Mouse (Mus musculus) cerebellum, postnatal 36 days (tissue): ENCODE data around the gene Polr3c.
A peak's percentile ranks its signal among the peaks of the same experiment; 100 is the strongest.
"Not testable (repeated sequence)": the region's sequence is repeated elsewhere in the genome, so short reads cannot be mapped to it uniquely, and the experiment has no call there.

Experiments used
- DNase-seq, 2 experiments: peaks; one replicate each; pipeline ENCODE4 v3.0.0; 2021 to 2022; ENCODE audit warnings: mixed read lengths in 2 of 2

Gene Polr3c

GRCm38 (mm10) chr3:96707903-96708683, 19.3 kb downstream of the Polr3c start, which contains the start of gene Nudt17:
Nudt17 (minus strand) TSS chr3:96708562.
- peak; percentile 87 to 89 for DNase-seq

GRCm38 (mm10) chr3:96706984-96707383, 20.4 kb downstream of the Polr3c start:
- DNase-seq, result no peak

DNA sequence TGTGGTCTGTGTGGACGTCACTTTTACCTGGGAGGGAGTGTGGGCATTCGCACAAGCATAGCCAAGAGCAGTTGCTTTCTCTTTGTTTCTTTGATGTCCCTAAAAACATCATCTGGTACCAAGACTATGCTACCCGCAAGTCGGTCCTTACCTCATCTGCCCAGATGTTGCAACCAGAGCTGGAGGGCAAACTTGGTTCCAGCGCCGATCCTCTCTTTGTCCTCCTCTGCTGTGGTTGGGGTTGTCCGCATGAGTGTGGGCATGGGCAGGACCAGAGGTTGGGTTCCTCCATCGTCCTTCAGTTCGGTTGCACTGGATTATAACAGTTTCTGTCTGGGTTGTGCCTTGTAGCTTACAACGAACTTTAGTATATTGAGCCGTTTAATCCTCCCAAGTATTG, 21.2 kb downstream of the Polr3c start:
- no peak for DNase-seq

DNA sequence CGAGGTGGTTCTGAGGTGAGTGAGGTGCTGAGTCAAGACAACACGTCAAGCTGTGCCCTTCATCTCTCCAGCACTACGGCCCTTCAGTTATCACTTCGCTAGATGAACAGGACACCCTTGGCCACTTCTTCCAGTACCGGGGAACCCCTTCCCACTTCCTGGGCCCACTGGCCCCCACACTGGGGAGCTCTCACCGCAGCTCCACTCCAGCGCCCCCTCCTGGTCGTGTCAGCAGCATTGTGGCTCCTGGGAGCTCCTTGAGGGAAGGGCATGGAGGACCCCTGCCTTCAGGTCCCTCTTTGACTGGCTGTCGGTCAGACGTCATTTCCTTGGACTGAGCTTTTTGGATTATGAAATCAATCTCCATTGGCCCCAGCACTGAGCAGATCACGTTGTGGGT, 22.6 kb downstream of the Polr3c start:
- DNase-seq, result peak in 1 of 2 experiments; percentile 33

DNA sequence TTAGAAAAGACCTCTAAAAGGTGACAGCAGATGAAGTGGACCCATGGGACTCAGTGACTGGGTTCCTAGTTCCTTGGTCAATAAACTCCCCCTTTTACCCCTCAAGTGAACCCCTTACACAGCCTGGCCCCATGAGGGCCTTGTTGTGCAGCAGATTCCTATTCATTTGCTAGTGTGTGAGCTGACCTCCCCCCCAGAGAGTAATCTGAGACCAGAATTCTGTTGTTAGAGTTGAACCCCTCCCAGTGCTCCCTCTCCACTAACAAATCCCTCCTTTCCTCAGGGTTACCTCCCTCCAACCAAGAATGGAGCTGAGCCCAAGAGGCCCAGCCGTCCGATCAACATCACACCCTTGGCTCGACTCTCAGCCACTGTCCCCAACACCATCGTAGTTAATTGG, 26.4 kb downstream of the Polr3c start:
- no peak for DNase-seq

DNA sequence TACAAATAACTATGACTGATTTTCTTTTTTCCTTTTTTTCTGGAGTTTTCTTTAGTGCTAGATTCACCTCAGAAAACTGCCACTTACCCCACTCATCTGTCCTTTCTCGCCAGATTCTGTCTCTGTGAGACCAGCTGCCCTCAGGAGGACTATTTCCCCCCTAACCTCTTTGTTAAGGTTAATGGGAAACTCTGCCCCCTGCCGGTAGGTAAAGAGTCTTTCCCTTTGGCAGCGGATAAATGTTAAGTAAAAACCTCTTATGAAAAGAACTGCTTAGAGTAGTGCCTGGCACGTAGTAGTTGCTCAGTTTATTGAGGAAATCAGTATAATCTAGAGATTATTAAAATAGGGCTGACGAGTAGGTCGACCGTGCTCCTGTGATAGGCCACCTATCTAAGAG, 27.1 kb downstream of the Polr3c start:
- DNase-seq, result peak; percentile 20 to 28

DNA sequence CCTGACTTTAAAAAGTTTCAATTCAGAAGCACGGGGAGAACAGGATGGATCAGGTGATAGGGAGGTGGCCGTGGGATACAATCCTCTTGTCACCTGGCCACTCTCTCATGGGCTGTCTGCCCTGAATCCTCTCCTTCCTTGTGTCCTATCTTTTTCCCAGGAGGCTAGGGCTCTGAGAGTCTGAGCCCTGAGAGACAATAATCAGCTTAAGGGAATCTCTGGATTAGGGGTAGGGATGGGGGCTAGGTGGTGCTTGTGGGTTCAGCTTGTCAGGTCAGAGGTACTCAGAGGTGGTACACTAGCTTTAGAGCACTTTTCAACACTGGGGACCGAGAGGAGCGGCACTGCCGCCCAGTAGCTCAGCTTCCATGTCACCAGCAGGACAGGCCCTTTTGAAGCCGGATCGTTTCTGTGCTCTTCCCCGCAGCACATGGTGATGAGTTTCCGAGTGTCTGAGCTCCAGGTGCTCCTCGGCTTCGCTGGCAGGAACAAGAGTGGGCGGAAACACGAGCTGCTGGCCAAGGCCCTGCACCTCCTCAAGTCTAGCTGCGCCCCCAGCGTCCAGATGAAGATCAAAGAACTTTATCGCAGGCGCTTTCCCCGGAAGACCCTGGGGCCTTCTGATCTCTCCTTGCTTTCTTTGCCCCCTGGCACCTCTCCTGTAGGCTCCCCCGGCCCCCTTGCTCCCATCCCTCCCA, 28.3 kb downstream of the Polr3c start:
- peak in 1 of 2 experiments; percentile 20 for DNase-seq

DNA sequence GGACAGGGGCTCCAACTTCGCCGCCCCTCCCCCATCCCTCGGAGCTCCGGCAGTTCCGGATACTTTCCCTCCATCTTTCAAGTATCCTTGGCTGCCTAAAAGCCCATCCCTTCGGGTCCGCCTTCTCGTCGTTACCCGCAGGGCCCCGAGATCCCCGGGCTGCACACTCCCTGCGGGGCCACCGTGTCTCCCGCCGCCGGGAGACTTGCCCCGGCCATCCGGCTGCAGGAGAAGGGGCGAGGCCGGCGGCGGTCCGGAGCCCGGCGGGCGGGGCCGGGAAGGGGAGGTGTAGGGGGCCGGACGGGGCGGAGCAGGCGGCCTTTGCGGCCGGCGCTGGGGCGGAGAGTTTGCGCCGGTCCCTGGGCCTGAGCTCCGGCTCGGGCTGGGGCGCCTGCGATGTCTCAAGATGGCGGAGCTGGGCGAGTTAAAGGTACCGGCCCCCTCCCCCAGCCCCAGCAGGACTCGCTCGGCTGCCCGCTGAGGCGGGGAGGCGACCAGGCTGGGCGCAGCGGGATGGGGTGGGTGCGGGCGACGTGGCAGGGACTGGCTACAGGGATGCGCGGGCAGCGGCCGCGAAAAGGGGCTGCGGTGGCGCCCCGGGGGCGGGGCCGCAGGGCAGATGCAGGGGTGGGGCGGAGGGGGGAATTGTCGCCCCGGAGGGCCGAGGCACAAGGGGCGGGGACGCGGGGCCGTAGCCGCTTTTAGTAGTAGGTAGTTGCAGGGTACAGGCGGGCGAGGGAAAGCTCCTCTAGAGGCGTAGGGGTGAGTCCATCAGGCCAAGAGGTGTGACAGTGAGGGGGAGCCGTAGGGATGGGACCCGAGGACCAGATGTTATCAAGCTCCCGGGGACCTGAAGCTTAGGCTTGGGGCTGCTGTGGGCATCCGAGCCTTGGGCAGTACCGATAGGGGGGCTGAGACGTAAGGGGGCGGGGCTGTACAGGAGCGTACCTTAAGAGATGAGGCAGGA, 30.4 kb downstream of the Polr3c start:
- peak; percentile 78 to 85 for DNase-seq

DNA sequence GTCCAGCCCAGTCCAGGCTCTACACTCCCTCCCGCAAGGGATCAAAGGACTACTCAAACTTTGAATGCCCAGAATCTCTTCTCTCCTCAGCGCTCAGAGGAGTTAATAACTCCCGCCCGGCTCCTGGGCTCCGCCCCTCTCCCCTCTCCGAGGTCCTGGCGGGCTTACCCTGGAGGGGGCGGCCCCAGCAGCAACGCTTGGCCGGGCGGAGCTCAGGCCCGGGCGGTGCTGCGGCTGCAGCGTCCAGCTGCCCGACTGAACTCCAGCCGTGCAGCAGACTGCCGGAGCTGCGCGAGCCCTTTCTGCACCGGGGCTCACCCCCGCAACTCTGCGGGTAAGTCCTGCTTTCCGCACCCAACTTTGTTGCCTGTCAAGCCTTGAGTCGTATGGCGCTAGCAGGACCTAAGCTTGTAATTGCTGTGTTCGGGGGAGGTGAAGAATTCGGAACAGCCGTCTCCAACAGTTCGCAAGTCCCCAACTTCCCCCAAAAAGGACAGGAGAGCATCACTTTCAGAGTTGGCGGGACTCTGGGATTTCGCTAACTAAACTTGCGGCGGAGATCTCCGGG, 31.1 kb downstream of the Polr3c start, which contains the start of gene Pias3:
TSS of gene Pias3 (plus strand) at position 187 of the 568 bp plus-strand sequence.
- DNase-seq, result peak; percentile 41 to 49

- DNase-seq, result no peak
Observed at GRCm38 (mm10) chr3:96693579-96693978, 33.8 kb downstream of the Polr3c start.

- DNase-seq, result no peak
Observed at GRCm38 (mm10) chr3:96692506-96692905, 34.9 kb downstream of the Polr3c start.

- DNase-seq, result no peak
Observed at GRCm38 (mm10) chr3:96690298-96690697, 37.1 kb downstream of the Polr3c start.

GRCm38 (mm10) chr3:96688854-96689253, 38.6 kb downstream of the Polr3c start:
- no peak for DNase-seq

DNA sequence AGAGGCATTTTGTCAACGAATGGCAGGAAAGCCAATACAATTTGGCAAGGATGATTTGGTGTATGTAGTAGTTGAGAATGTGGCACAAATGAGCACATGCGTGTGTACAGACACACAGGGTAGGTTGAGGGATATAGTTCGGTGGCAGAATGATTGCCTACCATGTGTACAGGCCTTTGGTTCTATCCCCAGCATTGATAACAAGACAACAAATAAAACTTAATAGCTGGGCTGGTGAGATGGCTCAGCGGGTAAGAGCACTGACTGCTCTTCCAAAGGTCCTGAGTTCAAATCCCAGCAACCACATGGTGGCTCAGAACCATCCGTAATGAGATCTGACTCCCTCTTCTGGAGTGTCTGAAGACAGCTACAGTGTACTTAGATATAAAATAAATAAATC, 41.4 kb downstream of the Polr3c start:
- not testable (repeated sequence) for DNase-seq

DNA sequence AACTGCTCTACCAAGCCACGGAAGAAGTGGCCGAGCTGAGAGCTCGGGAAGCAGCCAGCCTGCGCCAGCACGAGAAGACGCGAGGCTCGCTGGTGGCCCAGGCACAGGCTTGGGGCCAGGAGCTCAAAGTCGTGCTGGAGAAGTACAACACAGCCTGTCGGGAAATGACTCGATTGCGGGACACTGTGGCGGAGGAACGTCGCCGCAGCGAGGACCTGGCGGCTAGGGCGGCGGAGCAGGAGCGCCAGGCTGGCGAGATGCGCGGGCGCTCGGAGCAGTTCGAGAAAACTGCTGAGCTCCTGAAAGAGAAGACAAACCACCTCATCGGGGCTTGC, 42.6 kb downstream of the Polr3c start:
- no peak for DNase-seq

DNA sequence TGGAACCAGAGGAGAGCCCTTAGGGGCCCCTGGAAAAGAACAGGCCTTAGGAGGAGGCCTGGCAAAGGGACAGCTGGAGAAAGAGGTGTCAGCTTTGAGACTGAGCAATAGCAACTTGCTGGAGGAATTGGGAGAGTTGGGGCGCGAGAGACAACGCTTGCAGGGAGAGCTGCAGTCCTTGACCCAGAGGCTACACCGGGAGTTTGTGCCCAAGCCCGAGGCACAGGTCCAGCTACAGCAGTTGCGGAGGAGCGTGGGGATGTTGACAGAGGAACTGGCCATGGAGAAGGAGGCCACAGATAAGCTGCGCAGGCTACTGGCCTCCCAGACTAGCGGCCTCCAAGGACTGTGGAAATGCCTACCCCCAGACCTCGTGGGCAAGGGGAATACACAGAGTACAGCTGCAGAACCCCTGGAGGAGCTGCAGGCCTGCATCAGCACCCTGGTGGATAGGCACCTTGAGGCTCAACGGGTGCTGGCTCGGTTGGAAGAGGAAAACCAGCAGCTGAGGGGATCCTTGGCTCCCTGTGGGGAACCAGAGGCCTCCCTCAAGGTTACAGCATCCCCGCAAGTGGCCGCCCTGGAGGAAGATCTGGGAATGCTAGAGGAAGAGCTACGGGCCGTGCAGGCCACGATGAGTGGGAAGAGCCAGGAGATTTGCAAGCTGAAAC, 43.1 kb downstream of the Polr3c start:
- DNase-seq, result no peak

GRCm38 (mm10) chr3:96683496-96683895, 43.9 kb downstream of the Polr3c start:
- DNase-seq, result no peak

DNA sequence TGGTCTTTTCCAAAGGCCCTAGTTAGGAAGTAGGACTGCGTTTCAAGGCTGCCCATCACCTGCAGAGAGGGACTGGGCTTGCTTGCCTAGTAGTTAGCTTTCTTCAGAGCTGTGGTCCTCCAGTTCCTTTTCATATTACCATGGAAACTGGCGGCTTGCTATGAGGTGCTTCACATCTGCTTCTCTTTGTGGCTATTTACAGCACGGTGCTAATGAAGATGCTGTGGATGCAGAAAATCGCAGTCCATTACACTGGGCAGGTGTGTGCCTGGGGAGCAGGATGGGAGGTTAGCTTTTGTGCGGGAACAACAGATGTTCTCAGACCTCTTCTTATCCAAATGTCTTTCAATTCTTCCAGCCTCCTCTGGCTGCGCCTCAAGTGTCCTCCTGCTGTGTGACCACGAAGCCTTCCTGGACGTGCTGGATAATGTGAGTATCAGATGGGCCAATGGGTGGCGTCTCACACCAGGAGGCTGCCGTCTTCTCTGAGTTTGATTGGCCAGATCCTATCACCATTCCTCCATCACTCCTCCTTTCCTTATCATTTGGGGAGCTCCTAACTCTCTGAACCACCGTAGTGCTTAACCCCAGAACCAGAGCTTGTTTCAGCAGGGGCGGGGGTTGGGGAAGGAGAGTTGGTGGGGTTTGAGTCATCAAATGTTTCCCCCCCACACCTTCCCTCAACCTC, 47.0 kb downstream of the Polr3c start:
- no peak for DNase-seq

DNA sequence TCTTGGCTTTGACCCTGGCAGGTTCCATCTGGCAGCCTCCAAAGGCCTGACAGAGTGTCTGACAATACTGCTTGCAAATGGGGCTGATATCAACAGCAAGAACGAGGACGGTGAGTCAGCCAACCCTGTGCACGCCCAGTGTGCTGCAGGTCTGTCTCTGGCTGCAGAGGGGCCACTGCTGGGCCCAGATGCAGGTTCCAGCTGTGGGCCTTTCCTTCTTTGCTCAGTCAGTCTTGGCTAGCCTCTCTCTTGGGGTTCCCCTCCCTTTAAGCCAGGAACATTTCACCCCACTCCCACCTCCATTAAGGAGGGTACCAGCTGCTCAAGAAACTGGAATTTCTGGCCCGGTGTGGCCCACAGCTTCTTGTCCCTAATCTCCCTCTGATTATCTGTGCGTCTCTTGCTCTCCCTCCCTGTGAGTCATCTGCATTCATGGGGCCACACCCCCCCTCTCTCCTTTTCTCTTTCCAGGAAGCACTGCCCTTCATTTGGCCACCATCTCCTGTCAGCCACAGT, 48.2 kb downstream of the Polr3c start:
- no peak for DNase-seq

DNA sequence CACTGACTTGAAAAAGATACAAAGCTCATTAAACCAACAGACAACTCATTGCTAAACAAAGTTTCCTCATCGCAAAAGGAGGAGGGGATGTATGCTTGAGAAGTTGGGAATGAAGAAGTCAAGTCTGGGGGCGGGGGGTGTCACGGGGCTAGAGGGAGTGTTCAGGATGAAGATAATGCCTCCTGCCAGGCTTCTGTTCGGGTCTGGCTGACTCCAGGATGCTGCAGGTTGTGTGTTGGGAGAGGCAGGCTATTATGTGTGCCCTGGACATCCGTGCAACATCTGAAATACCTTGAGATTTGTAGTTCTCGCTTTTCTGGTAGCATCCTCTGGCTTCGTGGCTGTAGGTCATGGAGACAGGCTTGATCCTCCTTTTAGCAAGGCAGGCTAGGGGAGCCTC, 49.0 kb downstream of the Polr3c start:
- no peak for DNase-seq

- no peak for DNase-seq
Observed at GRCm38 (mm10) chr3:96675690-96676089, 51.7 kb downstream of the Polr3c start.
